Mouse (Mus musculus) embryo, embryonic 10.5 days (tissue): ENCODE measurements around the gene Gm9887.
"Not testable (repeated sequence)": the region's sequence is repeated elsewhere in the genome, so short reads cannot be mapped to it uniquely, and the experiment has no call there.

ENCODE experiments used
- DNase-seq: peaks from one replicate; pipeline ENCODE4 v3.0.0-alpha.2; 2015; ENCODE audit warnings: low spot score

The Gm9887 gene

GRCm38 (mm10) chr12:69371854-69372671 is at the start of gene Gm9887, which contains the start of gene Arf6:
Gm9887 (minus strand) TSS chr12:69372458.
Arf6 (plus strand) TSS chr12:69372150.
- DNase-seq, result peak; percentile 96

GRCm38 (mm10) chr12:69420716-69421115 is 48.5 kb upstream of the Gm9887 start:
- no peak for DNase-seq

DNA sequence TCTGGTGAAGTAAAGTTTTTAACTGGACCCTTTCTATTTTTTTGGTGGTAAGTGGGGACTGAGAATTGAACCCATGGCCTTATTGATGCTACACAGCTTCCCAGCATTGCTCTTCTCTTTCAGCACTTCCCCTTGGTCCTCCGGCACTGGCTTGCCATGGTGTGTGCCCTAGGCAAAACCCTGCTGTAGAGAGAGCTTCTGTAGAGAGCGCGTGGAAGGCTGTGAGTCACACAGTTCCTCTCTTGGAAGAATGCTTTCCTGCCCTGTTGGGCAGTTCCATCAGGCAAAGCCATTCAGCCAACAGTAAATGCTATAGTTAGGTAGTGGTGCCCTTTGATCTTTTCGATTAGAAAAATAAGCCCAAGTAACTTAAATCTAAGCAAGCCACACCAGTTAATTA is 47.3 kb upstream of the Gm9887 start:
- no peak for DNase-seq

GRCm38 (mm10) chr12:69419017-69419605 is 46.9 kb upstream of the Gm9887 start:
- DNase-seq, result no peak

- DNase-seq, result no peak
Observed at GRCm38 (mm10) chr12:69418606-69419005, 46.3 kb upstream of the Gm9887 start.

DNA sequence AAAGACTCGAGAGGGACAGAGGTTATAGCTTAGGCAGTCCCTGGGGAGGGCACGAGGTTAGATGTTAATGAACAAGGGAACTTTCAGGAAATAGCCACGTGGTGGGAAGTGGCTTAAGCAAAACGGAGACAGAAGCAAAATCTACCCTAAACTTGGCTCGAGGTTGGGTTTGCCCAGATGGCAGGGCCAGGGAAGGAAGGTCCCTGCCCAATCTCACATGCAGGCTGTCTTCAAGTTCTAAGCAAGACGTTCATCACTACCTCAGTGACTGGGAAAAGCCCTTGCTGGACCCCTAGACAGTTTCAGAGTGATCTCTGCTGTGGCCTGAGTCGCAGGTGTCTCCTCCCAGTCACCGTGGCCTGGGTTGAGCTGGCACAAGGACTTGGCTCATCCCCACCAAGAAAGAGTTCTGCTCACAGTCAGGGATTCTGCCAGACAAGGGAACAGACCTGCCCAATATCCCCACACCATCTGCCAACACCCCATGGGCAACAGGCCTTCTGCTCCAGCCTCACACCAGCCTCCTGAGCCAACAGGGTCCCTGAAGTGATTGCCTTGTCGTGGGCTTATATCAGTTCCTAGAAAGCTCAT is 45.5 kb upstream of the Gm9887 start:
- DNase-seq, result no peak

GRCm38 (mm10) chr12:69416793-69417192 is 44.5 kb upstream of the Gm9887 start:
- DNase-seq, result no peak

DNA sequence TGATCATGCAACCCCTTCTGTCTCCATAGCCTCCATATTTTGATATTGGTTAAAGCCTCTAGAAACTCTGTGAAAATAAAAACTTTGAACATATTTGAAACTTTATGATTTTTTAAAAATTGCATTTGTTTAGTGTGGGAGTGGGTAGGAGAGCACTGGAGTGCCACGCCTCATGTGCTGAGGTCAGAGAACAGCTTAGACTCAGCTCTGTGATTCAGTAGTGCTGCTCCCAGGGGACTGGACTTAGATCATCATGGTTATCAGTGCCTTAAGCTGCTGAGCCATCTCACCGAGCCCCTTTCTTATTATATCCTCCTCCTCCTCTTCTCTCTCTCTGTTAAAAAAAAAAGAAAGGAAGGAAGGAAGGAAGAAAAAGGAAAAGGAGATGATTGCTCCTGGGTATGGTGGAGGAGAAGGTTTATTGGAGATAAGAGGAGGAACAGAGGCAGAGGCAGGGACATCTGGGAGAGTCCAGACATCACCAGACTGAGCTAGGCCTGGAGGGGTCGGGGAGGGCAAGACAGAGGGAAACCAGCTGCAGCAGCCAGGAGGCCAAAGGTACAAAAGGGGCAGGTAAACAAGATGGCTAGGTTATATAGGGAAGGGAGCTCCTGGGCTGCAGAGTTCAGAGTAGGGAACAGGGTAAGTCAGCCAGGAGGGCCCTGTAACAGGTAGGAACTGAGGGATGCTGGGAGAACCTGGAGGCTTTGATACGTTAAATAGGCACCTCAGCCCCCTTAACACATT is 42.7 kb upstream of the Gm9887 start:
- DNase-seq, result no peak

DNA sequence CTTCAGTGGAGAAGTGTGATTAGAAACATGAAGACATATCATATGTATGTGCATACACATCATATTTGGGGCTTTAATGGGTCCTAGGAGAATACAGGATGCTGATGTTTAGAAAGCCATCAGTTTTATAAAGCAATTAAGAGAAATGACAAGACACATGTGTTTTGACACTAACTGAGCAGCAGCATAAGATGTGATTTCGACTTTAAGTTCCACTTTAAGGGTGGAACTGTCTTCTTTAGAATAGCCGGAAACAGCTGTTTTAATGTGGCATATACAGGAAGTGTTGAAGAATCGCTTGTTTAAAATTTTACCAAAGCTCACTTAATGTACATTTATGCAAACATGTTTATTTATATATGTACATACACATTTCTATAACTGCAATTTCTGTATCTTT is 41.0 kb upstream of the Gm9887 start:
- DNase-seq, result no peak

GRCm38 (mm10) chr12:69411936-69412335 is 39.7 kb upstream of the Gm9887 start:
- DNase-seq, result no peak

DNA sequence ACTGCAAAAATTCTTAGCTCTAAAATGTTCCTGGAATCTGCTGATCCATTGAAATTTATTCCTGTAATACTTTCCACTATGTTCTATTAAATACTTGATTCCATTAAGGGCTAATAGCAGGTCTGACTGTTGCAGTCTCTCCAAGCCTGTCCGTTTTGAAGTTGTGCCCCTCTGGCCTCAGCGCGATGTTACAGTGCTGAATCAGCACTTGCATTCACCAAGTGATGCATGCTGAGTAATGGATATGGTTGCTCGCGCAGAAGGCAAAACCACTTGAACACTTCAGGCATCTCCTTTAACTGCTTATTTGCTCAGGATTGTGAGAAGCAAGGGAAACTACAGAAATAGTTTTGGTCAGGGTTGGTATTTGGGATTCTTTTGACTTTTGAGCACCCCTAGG is 38.5 kb upstream of the Gm9887 start:
- no peak for DNase-seq

DNA sequence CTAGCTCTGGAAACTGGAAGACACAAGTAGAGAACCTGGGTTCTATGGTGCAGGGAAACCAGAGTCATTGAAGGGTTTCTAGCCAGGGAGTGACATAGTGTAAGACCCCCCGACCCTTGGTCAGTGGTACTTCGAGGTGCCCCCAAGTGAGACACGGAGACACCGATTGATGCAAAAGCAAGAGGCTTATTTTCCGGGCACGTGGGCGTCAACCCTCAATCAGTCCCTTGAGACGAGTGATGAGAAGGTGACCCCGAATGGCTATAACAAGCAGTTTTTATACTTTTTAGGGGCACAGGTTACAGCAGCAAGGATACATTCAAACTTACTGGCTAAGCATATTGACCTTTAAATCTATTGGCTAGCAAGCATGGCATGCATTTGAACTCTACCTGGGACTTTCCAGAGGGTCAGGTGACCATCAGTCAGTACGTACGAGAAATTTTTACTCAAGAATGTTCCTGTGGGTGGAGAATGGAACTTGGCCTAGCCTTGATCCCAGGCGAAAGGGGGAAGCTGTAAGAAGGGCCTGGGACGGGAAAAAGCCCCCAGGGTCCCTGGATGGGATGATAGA is 30.4 kb upstream of the Gm9887 start:
- DNase-seq, result no peak

DNA sequence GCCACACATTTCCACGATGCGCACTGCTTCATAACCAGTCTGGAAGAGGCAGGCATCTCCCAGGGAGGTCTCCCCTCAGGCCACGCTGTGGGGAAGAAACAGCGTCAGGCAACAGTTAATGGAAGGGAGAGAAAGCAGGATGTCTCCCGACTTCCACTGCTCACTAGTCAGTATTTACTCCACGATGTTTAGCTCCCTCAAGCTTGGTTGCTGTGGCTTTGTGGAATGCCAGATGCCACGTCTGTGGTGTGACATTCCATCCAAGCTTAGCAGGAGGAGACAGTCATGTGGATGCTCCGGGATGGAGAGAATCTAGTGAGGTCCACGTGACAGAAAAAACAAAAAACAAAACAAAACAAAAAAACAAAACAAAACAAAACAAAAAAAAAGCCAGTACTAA is 29.8 kb upstream of the Gm9887 start:
- no peak for DNase-seq

DNA sequence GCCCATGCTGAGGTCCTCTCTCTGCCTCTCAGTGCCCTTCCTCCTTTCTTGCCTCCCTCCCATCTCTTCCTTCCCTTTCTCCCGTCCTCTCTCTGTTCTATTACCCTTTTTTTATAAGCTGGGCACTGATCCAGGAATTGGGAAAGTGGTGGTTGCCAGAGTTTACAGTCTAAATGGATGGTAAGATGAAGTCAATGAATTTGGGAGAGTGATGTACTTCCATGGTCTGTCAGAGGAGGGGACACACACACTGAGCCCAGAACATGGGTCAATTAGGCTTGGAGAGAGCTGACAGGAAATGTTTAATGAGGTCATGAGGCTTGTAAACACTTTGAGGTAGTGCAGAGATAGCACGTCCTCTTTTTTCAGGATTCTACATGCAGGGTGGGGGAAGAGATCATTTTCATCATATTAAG is 28.6 kb upstream of the Gm9887 start:
- DNase-seq, result no peak

DNA sequence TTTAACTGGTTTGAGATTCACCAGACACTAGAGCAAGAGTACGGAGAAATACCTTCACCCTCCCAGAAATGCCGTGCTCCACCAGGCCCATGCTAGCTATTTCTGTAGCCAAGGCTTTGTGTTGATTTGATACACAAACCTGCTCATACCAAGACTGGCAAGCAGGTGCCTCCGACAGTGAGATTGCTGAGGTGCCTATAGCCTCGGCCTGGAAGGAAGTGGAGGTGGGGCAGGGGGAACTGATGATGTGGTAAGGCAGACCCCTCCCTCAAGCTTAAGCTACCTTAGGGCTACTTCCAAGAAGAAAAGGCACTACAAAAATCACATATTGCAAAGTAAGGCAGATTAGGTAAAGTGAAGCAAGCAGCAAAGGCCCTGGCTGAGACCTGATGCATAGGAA is 28.1 kb upstream of the Gm9887 start:
- no peak for DNase-seq

- DNase-seq, result no peak
Observed at GRCm38 (mm10) chr12:69394456-69394855, 22.2 kb upstream of the Gm9887 start.

- no peak for DNase-seq
Observed at GRCm38 (mm10) chr12:69393076-69393475, 20.8 kb upstream of the Gm9887 start.

DNA sequence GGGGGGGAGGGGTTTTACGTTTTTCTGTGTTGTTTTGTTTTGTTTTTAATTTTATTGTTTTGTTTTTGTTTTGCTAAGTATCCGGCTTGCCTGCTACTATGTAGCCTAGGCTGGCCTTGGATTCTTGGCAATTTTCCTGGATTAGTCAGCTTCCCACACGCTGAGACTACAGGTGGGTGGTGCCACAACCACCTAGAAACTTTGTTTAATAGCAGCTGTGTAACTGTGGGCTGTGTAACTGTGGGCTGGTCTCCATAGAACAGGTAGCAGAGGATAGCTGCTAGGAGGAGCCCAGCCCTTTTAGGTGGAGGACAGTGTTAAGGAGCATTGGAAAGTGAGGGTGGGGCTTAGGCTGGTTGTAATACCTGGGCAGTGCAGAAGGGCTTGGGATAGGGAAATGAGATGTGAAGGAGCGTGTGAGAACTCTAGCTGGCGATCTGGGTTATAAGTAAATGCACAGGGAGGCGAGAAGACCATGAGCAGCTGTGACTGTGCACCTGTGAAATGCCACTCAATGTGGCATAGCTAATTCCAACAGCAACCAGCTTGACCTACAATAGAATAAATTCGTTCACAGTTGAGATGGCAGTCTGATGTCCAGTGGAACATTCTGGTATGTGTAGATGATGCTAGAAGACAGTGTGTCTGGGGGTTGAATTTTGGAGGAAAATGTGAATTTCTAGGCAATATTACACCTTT is 17.9 kb upstream of the Gm9887 start:
- no peak for DNase-seq

DNA sequence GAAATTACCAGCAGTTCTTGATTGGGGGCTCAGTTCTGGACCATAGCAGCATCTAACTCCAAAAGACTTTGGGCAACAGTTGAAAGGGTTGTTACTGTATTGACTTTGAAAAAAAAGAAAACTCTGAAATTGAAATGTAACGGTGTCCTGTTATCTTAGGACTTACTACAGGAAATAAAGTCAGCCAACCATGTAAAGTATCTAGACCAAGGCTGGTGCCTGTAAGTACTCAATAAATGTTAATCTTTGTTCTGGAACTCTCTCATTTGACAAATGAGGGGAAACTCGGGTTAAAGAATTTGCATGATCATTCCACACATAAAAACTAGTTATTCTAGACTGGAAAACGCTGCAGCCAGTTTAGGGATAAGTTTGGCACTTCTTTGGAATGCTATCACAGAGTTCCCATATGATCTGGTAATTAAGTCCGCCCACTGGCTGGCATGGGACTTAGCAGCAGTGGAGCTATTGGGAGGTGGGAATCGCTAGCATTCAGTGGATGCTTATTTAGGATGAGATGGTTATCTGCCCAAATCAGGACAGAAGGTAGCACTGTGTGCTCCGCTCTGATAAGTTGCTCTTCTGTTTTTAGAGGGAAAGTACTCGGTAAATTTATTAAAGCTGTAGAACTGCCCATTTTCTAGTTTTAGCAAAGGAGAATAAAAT is 17.1 kb upstream of the Gm9887 start:
- DNase-seq, result no peak

GRCm38 (mm10) chr12:69388321-69388869 is 16.1 kb upstream of the Gm9887 start:
- no peak for DNase-seq

DNA sequence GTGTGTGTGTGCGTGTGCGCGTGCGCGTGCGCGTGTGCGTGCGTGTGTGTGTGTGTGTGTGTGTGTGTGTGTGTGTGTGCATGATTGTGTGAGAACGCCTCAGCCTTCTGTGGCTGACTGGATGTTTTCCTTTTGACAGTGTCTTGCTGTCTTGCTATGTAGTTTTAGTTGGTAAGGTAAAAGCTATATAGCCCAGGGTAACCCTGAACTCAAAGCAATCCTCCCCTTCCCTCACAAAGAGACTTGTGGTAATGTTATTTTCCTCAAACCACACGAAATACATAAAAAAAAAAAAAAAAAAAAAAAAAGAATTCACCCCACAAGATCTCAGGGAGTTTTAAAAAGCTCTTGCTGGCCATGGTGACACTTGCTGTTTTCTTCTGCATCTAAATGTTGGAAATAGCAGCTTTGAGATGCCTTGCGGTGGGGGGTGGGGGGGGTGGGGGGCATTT is 14.0 kb upstream of the Gm9887 start:
- not testable (repeated sequence) for DNase-seq
